Mouse (Mus musculus) neural tube, embryonic 10.5 days (tissue): Measurements from ENCODE around the gene P3h4.

Experiments used
- DNase-seq: peaks from one replicate; pipeline ENCODE4 v3.0.0-alpha.2; 2017; ENCODE audit warnings: low spot score; ENCODE audit errors: extremely low spot score

Gene P3h4

GRCm38 (mm10) chr11:100393733-100394132, 20.9 kb downstream of the P3h4 start:
- DNase-seq: no peak

- DNase-seq: no peak
Measured at GRCm38 (mm10) chr11:100392958-100393357, 21.7 kb downstream of the P3h4 start.

- DNase-seq: no peak
Measured at GRCm38 (mm10) chr11:100391884-100392345, 22.7 kb downstream of the P3h4 start.

GRCm38 (mm10) chr11:100391081-100391883, 23.4 kb downstream of the P3h4 start:
- no peak for DNase-seq

GRCm38 (mm10) chr11:100389931-100390445, 24.6 kb downstream of the P3h4 start:
- DNase-seq: no peak

GRCm38 (mm10) chr11:100388588-100388987, 26.0 kb downstream of the P3h4 start:
- DNase-seq: no peak

GRCm38 (mm10) chr11:100387589-100388375, 26.9 kb downstream of the P3h4 start:
- DNase-seq: no peak

- no peak for DNase-seq
Measured at GRCm38 (mm10) chr11:100387111-100387510, 27.5 kb downstream of the P3h4 start.

- DNase-seq: no peak
Measured at GRCm38 (mm10) chr11:100386586-100386985, 28.1 kb downstream of the P3h4 start.

- DNase-seq: no peak
Measured at GRCm38 (mm10) chr11:100385016-100385415, 29.6 kb downstream of the P3h4 start.

- no peak for DNase-seq
Measured at GRCm38 (mm10) chr11:100382682-100383081, 32.0 kb downstream of the P3h4 start.

- DNase-seq: no peak
Measured at GRCm38 (mm10) chr11:100379311-100379710, 35.3 kb downstream of the P3h4 start.

- no peak for DNase-seq
Measured at GRCm38 (mm10) chr11:100378446-100378845, 36.2 kb downstream of the P3h4 start.

GRCm38 (mm10) chr11:100377989-100378388, 36.6 kb downstream of the P3h4 start:
- DNase-seq: no peak

- no peak for DNase-seq
Measured at GRCm38 (mm10) chr11:100376746-100377389, 37.8 kb downstream of the P3h4 start.

- DNase-seq: no peak
Measured at GRCm38 (mm10) chr11:100376005-100376404, 38.6 kb downstream of the P3h4 start.

- no peak for DNase-seq
Measured at GRCm38 (mm10) chr11:100375127-100375526, 39.5 kb downstream of the P3h4 start.

GRCm38 (mm10) chr11:100371981-100372558, 42.6 kb downstream of the P3h4 start:
- no peak for DNase-seq

- DNase-seq: no peak
Measured at GRCm38 (mm10) chr11:100369822-100370221, 44.8 kb downstream of the P3h4 start.

- no peak for DNase-seq
Measured at GRCm38 (mm10) chr11:100369145-100369544, 45.5 kb downstream of the P3h4 start.

GRCm38 (mm10) chr11:100362979-100363562, 51.6 kb downstream of the P3h4 start:
- DNase-seq: peak; percentile 71
